Mouse (Mus musculus) bone marrow macrophage, adult 2 months (primary cell): ENCODE measurements around the gene Ush2a.

Source experiments
- CTCF ChIP-seq: IDR thresholded peaks from 2 replicates; pipeline ENCODE4 v1.5.1; 2012; ENCODE audit warnings: low read depth, mild to moderate bottlenecking, low read length, moderate library complexity
- POLR2A ChIP-seq: IDR thresholded peaks from 2 replicates; pipeline ENCODE4 v1.6.1; 2012; ENCODE audit warnings: mild to moderate bottlenecking, low read depth, low read length, borderline replicate concordance

DNA sequence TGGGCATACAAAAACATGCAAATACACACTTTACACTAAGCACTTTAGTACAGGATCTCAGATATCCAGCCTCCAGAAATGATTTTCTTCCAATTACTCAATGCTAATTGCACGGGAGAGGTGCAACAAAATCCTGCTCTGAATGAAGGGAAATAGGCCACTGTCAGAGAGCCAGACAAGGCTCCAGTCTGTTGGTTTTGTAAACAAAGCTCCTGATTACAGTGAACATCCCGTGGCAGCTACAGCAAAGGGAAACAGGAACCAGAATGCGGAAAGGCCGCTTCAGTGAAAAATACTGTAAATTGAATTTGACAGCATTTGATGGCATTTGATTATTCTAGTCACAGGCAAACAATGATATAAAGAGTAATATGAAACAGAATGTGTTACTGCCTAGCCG, 604.1 kb downstream of the Ush2a start:
- no peak for TF ChIP-seq CTCF
- no peak for TF ChIP-seq POLR2A
